Mouse (Mus musculus) heart, embryonic 14.5 days (tissue): Measurements from ENCODE around the gene Mrps16. TPM values are rescaled to one million over a fixed set of nuclear protein-coding genes. Genes with fewer than 3 reads are reported as not detected.
A peak's percentile ranks its signal among the peaks of the same experiment; 100 is the strongest.

Experiments
- ATAC-seq: fragments of 200-750 bp; cut with Nextera tagmentation; 2 replicates; pipeline ENCODE4 v1.8.0; 2017; ENCODE audit warnings: low read depth, moderate TSS enrichment; ENCODE audit not compliant: insufficient number of reproducible peaks, insufficient read depth, low FRiP score
- H3K27ac ChIP-seq, 2 experiments: fragments of 200-500 bp in 1 of 2; fragments of 300-500 bp in 1 of 2; sonication (generic) in 1 of 2; replicated peaks in 1 of 2; 2 replicates each; pipeline ENCODE4 v1.5.1; 2012 to 2014; ENCODE audit warnings: low read depth in 2 of 2, low read length in 2 of 2, control low read depth in 1 of 2, mild to moderate bottlenecking in 1 of 2, mixed read lengths in 1 of 2; ENCODE audit not compliant: control insufficient read depth in 1 of 2, insufficient read depth in 1 of 2
- H3K27me3 ChIP-seq: fragments of 300-500 bp; sonication (generic); 2 replicates; pipeline ENCODE4 v1.6.1; 2014; ENCODE audit warnings: mild to moderate bottlenecking, low read length, control low read depth; ENCODE audit not compliant: control insufficient read depth, insufficient read depth
- H3K36me3 ChIP-seq: fragments of 300-500 bp; sonication (generic); 2 replicates; pipeline ENCODE4 v1.6.1; 2014; ENCODE audit warnings: mild to moderate bottlenecking, control low read depth, low read length, mixed read lengths; ENCODE audit not compliant: control insufficient read depth, insufficient read depth
- H3K4me1 ChIP-seq, 2 experiments: fragments of 200-500 bp in 1 of 2; fragments of 300-500 bp in 1 of 2; sonication (generic) in 1 of 2; 2 replicates each; pipeline ENCODE4 v1.6.1; 2012 to 2014; ENCODE audit warnings: low read length in 2 of 2, control low read depth in 1 of 2, mixed read lengths in 1 of 2; ENCODE audit not compliant: control insufficient read depth in 2 of 2, insufficient read depth in 2 of 2
- H3K4me2 ChIP-seq: fragments of 300-500 bp; sonication (generic); 2 replicates; pipeline ENCODE4 v1.6.1; 2014; ENCODE audit warnings: mild to moderate bottlenecking, low read length
- H3K4me3 ChIP-seq, 2 experiments: fragments of 200-500 bp in 1 of 2; fragments of 300-500 bp in 1 of 2; sonication (generic) in 1 of 2; 2 replicates each; pipeline ENCODE4 v1.5.1; 2012 to 2014; ENCODE audit warnings: low read length in 2 of 2, mild to moderate bottlenecking in 2 of 2, control low read depth in 1 of 2, low read depth in 1 of 2, moderate library complexity in 1 of 2; ENCODE audit not compliant: control insufficient read depth in 1 of 2, insufficient read depth in 1 of 2
- H3K9ac ChIP-seq: fragments of 300-500 bp; sonication (generic); 2 replicates; pipeline ENCODE4 v1.6.1; 2014; ENCODE audit warnings: mild to moderate bottlenecking, low read length
- H3K9me3 ChIP-seq: fragments of 300-500 bp; sonication (generic); 2 replicates; pipeline ENCODE4 v1.6.1; 2016; ENCODE audit warnings: low read length, control low read depth; ENCODE audit not compliant: control insufficient read depth
- WGBS: fragments of 180-500 bp; shearing (Covaris S2); extraction: QIAGEN DNeasy Blood & Tissue Kit; methylation state at CpG from one replicate; pipeline ENCODE4 v1.1.7; 2014; 5-methylcytosine and 5-hydroxymethylcytosine counted together
- polyA plus RNA-seq: library from polyadenylated mRNA; unstranded; fragments of >200 nt; fragmentation: Nextera tagmentation; extraction: Ambion mirVana; gene quantifications from 2 replicates; pipeline ENCODE4 v1.2.1, GENCODE M21; 2014

The Mrps16 gene
- polyA plus RNA-seq, 1 experiment from 2014 or later = 106 TPM

- ATAC-seq = no peak
- Histone ChIP-seq H3K36me3 (no peaks in the 10 kb centered on the region), H3K4me3 (no peak overlapping the region), H3K4me2 (no peak overlapping the region), H3K27me3 (no peaks in the 10 kb centered on the region), H3K9ac (no peak overlapping the region), H3K27ac (no peak overlapping the region), H3K9me3 (no peaks in the 10 kb centered on the region), H3K4me1 (no peaks in the 10 kb centered on the region)
- WGBS = 85% methylated on average over 6 of the region's 6 CpGs
Measured at GRCm38 (mm10) chr14:20423046-20423445, 29.6 kb upstream of the Mrps16 start.

DNA sequence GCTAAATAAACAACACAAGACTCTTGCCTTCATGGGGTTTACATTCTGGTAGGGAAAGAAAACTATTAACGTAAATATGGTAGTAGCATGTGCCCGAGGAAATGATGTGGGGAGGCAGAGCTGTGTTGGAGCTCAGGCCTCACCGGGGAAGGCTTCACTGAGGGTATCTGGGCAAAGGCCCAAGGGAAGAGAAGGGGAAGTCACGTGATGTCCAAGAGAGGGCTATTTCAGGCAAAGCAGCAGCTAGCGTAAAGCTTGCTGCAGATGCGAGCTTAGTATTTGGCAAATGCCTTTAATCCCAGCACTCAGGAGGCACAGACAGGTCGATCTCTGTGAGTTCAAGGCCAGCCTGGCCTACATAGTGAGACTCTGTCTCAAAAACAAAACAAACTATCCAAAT, 28.8 kb upstream of the Mrps16 start:
- Histone ChIP-seq H3K4me3 (no peak overlapping the region), H3K9me3 (no peaks in the 10 kb centered on the region), H3K4me2 (no peak overlapping the region), H3K36me3 (no peaks in the 10 kb centered on the region), H3K27ac (no peak overlapping the region), H3K9ac (no peak overlapping the region), H3K4me1 (no peaks in the 10 kb centered on the region), H3K27me3 (no peaks in the 10 kb centered on the region)
- 36% methylated on average over 7 of the region's 7 CpGs for WGBS
- ATAC-seq = no peak

GRCm38 (mm10) chr14:20400071-20400470, 6.6 kb upstream of the Mrps16 start:
- no peak for ATAC-seq
- 50% methylated on average over 1 of the region's 1 CpGs for WGBS

DNA sequence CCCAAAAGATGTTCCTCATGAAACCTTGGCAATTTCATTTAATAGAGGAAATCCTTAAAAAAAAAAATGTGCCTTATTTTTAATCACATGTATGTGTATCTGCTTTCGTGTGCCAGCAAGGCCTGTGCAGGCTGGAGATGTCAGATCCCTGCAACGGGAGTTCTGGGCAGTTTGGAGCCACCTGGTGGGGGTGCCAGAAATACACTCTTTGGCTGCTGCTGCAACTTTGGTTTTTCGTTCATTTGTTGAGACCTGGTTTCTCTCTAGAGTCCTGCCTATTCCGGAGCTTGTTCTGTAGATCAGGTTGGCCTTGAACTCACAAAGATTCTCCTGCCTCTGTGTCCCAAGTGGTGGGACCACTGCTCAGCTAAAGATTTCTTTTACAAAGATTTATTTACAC, 5.4 kb upstream of the Mrps16 start:
- no peaks in the 10 kb centered on the region for H3K36me3 ChIP-seq
- no peaks in the 10 kb centered on the region for H3K9me3 ChIP-seq
- H3K4me2 ChIP-seq = no peak overlapping the region
- no peak for ATAC-seq
- H3K4me3 ChIP-seq = no peak overlapping the region
- no peak overlapping the region for H3K9ac ChIP-seq
- no peaks in the 10 kb centered on the region for H3K4me1 ChIP-seq
- 38% methylated on average over 4 of the region's 4 CpGs for WGBS
- H3K27me3 ChIP-seq = no peaks in the 10 kb centered on the region
- no peak overlapping the region for H3K27ac ChIP-seq

More at GRCm38 (mm10) chr14:20400071-20400470, 6.6 kb upstream of the Mrps16 start:
- H3K9me3 ChIP-seq = no peaks in the 10 kb centered on the region
- no peak overlapping the region for H3K9ac ChIP-seq
- H3K4me3 ChIP-seq = no peak overlapping the region
- no peak overlapping the region for H3K27ac ChIP-seq
- H3K27me3 ChIP-seq = no peaks in the 10 kb centered on the region
- no peaks in the 10 kb centered on the region for H3K4me1 ChIP-seq
- H3K36me3 ChIP-seq = no peaks in the 10 kb centered on the region
- H3K4me2 ChIP-seq = no peak overlapping the region

GRCm38 (mm10) chr14:20397220-20397619, 3.8 kb upstream of the Mrps16 start:
- Histone ChIP-seq H3K9ac (no peak overlapping the region), H3K36me3 (no peaks in the 10 kb centered on the region), H3K4me1 (0 out of 4 replicates have a peak, but pooled peaks cover 0 to 3% of the 10 kb centered on the region in 2 experiments), H3K9me3 (no peaks in the 10 kb centered on the region), H3K4me2 (no peak overlapping the region), H3K4me3 (no peak overlapping the region), H3K27ac (no peak overlapping the region), H3K27me3 (no peaks in the 10 kb centered on the region)
- 80% methylated on average over 9 of the region's 9 CpGs for WGBS
- no peak for ATAC-seq

DNA sequence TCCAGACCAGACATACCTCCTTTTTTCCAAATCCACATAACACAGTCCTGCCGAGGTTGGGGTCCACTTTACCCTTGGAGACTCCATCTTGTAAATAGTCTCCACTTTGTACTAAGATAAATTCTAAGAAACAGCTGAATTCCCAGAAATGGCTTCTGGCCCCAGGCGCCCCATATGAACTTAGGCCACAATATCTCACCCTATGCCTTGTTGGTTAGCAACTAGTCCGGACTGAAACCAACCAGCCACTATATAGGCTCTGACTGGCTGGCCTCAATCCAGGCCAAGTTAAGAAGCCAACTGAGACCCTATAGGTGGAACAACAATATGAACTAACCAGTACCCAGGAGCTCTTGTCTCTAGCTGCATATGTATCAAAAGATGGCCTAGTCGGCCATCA, 1.1 kb downstream of the Mrps16 start:
- no peak for ATAC-seq
- H3K4me3 ChIP-seq = no peak overlapping the region

DNA sequence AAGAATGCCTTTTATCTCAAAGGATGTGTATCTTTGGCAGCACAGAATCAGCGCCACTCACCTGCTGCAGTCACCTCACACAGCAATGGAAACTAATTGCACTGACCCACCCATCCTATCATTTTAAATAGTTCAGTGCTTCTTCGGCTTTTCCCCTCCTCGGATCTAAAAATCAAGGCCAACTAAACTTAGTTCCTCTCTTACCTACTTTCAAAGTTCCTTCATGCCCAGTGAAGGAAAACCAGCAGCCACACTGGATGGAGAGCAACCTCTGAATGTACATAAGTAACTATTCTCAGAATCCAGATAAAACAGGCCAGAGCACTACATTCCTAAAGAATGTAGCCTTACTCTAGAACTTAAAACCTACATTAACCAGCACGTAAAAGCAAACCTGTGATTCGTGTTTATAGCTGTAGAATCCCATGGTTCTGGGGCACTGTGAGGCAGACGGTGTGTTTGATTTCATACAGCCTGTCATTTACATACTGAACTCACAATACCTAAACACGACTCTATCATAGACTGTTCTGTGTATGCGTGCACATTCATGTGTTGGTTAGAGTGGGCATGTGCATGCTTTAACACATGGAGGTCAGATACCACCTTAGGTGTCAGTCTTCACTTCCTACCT, 3.9 kb downstream of the Mrps16 start:
- Histone ChIP-seq H3K27ac (peak overlapping the region in 1 of 2 experiments; percentile 80; a peak in 3 of 4 replicates), H3K4me1 (peaks cover 8 to 26% of the 10 kb centered on the region in 2 experiments), H3K4me2 (peak overlapping the region; percentile 82), H3K27me3 (no peaks in the 10 kb centered on the region), H3K9ac (peak overlapping the region; percentile 85; the same call in 1 of the 2 replicates), H3K4me3 (peak overlapping the region in 1 of 2 experiments; percentile 82; a peak in 3 of 4 replicates), H3K9me3 (no peaks in the 10 kb centered on the region), H3K36me3 (peaks cover 54% of the 10 kb centered on the region)
- no peak for ATAC-seq
- 80% methylated on average over 8 of the region's 8 CpGs for WGBS

More for the DNA sequence above, 1.1 kb downstream of the Mrps16 start:
- Histone ChIP-seq H3K27ac (no peak overlapping the region), H3K9ac (no peak overlapping the region), H3K27me3 (no peaks in the 10 kb centered on the region), H3K36me3 (peaks cover 28% of the 10 kb centered on the region), H3K4me1 (peaks cover 2 to 18% of the 10 kb centered on the region in 2 experiments), H3K4me2 (peak overlapping the region; percentile 77), H3K9me3 (no peaks in the 10 kb centered on the region)
- WGBS = 79% methylated on average over 4 of the region's 4 CpGs
